ENCODE assay signal across 22 mouse cellular contexts in the genomic region with DNA sequence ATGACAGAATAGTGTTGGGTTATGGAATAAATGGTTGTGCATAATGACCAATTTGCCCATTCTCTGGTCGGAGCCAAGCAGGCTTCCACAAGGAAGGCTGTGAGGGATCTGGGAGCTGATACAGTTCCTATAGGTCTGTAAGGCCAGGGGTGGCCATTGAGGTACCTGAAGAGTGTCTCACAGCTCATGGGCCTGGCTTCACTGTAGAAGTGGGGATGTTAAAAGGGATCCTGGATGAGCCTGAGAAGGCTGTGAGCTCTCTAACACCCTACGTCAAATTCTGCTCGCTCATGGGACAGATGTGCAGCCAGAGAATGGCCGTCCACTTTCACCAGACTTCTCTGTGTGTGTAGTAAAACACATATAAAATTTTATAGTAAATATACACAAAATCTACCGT. TPM values are rescaled to one million over a fixed set of nuclear protein-coding genes. Genes with fewer than 3 reads are reported as not detected.
DNase-seq lines count a peak whose midpoint lies in the region; ATAC-seq and TF ChIP-seq lines count a peak whose summit lies in the region.
"Had no signal": no experiment of that assay in that cellular context is flagged by ENCODE, and none has a peak within 500 bp of the region (broad histone marks: within the 10 kb centered on the region; RNA-seq: fewer than 3 reads in every experiment).

No protein-coding gene starts in this region.

- no peaks in the 10 kb centered on the region for H3K9me3 ChIP-seq in megakaryocyte, embryonic 14.5 days
- no peaks in the 10 kb centered on the region for H3K9me3 ChIP-seq in liver, embryonic 11.5 days (ENCODE audit: control insufficient read depth, low read length)
- no peaks in the 10 kb centered on the region for H3K9me3 ChIP-seq in liver, embryonic 15.5 days (replicated peaks)
- H3K9me3 ChIP-seq in forebrain, embryonic 12.5 days: no peaks in the 10 kb centered on the region
- H3K9me3 ChIP-seq: embryonic facial prominence, embryonic 10.5 days; forebrain, embryonic 13.5 days; heart, embryonic 13.5 days; hindbrain, embryonic 12.5 days had no signal

- ATAC-seq in megakaryocyte, adult 5-6 weeks (ENCODE audit: poor library complexity, severe bottlenecking): no peak
- ATAC-seq in liver, embryonic 11.5 days (replicated peaks; ENCODE audit: low FRiP score): no peak
- ATAC-seq in liver, embryonic 15.5 days (ENCODE audit: insufficient read depth): peak; percentile 6; the same call in 1 of the 2 replicates
- no peak for ATAC-seq in forebrain, embryonic 12.5 days (ENCODE audit: low FRiP score)
- ATAC-seq: activated CD4-positive, CD25-positive, alpha-beta regulatory T cell, adult 4 months; forebrain, embryonic 13.5 days; forebrain, postnatal 0 days; hindbrain, embryonic 16.5 days; Patski had no signal

- TF ChIP-seq CTCF in bone marrow, adult 2 months (IDR thresholded peaks at IDR 0.05; ENCODE audit: control insufficient read depth, insufficient read depth, low read length): no peak

- H3K27ac ChIP-seq in bone marrow, adult 2 months (ENCODE audit: control insufficient read depth, insufficient read depth, low read depth, low read length, poor library complexity): peak overlapping the region; percentile 82
- peak overlapping the region; percentile 86 for H3K27ac ChIP-seq in liver, embryonic 11.5 days (ENCODE audit: low read depth, low read length)
- H3K27ac ChIP-seq in liver, embryonic 15.5 days (replicated peaks): peak overlapping the region; percentile 98
- no peak overlapping the region for H3K27ac ChIP-seq in forebrain, embryonic 12.5 days
- H3K27ac ChIP-seq: embryonic facial prominence, embryonic 10.5 days; forebrain, embryonic 13.5 days; heart, embryonic 13.5 days; hindbrain, embryonic 12.5 days had no signal

- peak overlapping the region; percentile 79 for H3K9ac ChIP-seq in liver, embryonic 11.5 days (ENCODE audit: low read depth, low read length)
- H3K9ac ChIP-seq in liver, embryonic 15.5 days: peak overlapping the region; percentile 78
- no peak overlapping the region for H3K9ac ChIP-seq in forebrain, embryonic 12.5 days
- H3K9ac ChIP-seq: forebrain, embryonic 13.5 days; forebrain, postnatal 0 days; heart, embryonic 13.5 days; hindbrain, embryonic 12.5 days had no signal

- peak overlapping the region; percentile 90 for H3K4me3 ChIP-seq in megakaryocyte, embryonic 14.5 days (replicated peaks)
- peak overlapping the region; percentile 75 for H3K4me3 ChIP-seq in bone marrow, adult 2 months (replicated peaks; ENCODE audit: control insufficient read depth, low read depth, low read length)
- peak overlapping the region; percentile 57 for H3K4me3 ChIP-seq in liver, embryonic 11.5 days (ENCODE audit: low read depth, low read length)
- H3K4me3 ChIP-seq in liver, embryonic 15.5 days (replicated peaks): peak overlapping the region; percentile 68
- no peak overlapping the region for H3K4me3 ChIP-seq in forebrain, embryonic 12.5 days (replicated peaks)
- H3K4me3 ChIP-seq: embryonic facial prominence, embryonic 10.5 days; forebrain, embryonic 13.5 days; heart, embryonic 13.5 days; hindbrain, embryonic 12.5 days had no signal

- WGBS in bone marrow, adult 2 months: 69% methylated on average over 5 of the region's 5 CpGs
- WGBS in liver, embryonic 11.5 days: 58% methylated on average over 5 of the region's 5 CpGs
- 33% methylated on average over 5 of the region's 5 CpGs for WGBS in liver, embryonic 15.5 days (ENCODE audit: insufficient replicate concordance)
- WGBS in forebrain, embryonic 12.5 days: 89% methylated on average over 5 of the region's 5 CpGs

- no peaks in the 10 kb centered on the region for H3K27me3 ChIP-seq in megakaryocyte, embryonic 14.5 days (replicated peaks)
- no peaks in the 10 kb centered on the region for H3K27me3 ChIP-seq in liver, embryonic 11.5 days (replicated peaks; ENCODE audit: control insufficient read depth, insufficient read depth, low read length)
- H3K27me3 ChIP-seq in liver, embryonic 15.5 days: no peaks in the 10 kb centered on the region
- no peaks in the 10 kb centered on the region for H3K27me3 ChIP-seq in forebrain, embryonic 12.5 days
- H3K27me3 ChIP-seq: forebrain, embryonic 13.5 days; hindbrain, embryonic 12.5 days had no signal

- no peak for TF ChIP-seq POLR2A in bone marrow, adult 2 months (IDR thresholded peaks at IDR 0.05; ENCODE audit: borderline replicate concordance, control insufficient read depth, low read depth, low read length)

- no peak for DNase-seq in liver, embryonic 11.5 days (ENCODE audit: low spot score)
- no peak for DNase-seq in urinary bladder, postnatal 25 days (ENCODE audit: low spot score)
- DNase-seq in layer of hippocampus, adult 9-11 months: no peak
- DNase-seq: adrenal gland, postnatal 14 days; cerebellum, adult 2 months; cerebellum, postnatal 10 days; forebrain, postnatal 0 days; gastrocnemius, postnatal 14 days; heart, postnatal 4 days had no signal

- peaks cover 95% of the 10 kb centered on the region for H3K4me1 ChIP-seq in megakaryocyte, embryonic 14.5 days
- peaks cover 9% of the 10 kb centered on the region for H3K4me1 ChIP-seq in bone marrow, adult 2 months (ENCODE audit: control insufficient read depth, insufficient read depth, low read length)
- H3K4me1 ChIP-seq in liver, embryonic 11.5 days (replicated peaks; ENCODE audit: control insufficient read depth, insufficient read depth, low read length): peaks cover 28% of the 10 kb centered on the region
- H3K4me1 ChIP-seq in liver, embryonic 15.5 days (replicated peaks): peaks cover 64% of the 10 kb centered on the region
- no peaks in the 10 kb centered on the region for H3K4me1 ChIP-seq in forebrain, embryonic 12.5 days
- H3K4me1 ChIP-seq: embryonic facial prominence, embryonic 10.5 days; forebrain, embryonic 13.5 days; hindbrain, embryonic 12.5 days had no signal

- H3K4me2 ChIP-seq in liver, embryonic 11.5 days: peak overlapping the region; percentile 70
- H3K4me2 ChIP-seq in liver, embryonic 15.5 days: peak overlapping the region; percentile 67
- H3K4me2 ChIP-seq in forebrain, embryonic 12.5 days: no peak overlapping the region
- H3K4me2 ChIP-seq: forebrain, embryonic 13.5 days; heart, embryonic 13.5 days; hindbrain, embryonic 12.5 days had no signal

- peaks cover 19% of the 10 kb centered on the region for H3K36me3 ChIP-seq in megakaryocyte, embryonic 14.5 days (replicated peaks; ENCODE audit: low read length)
- H3K36me3 ChIP-seq in liver, embryonic 11.5 days (ENCODE audit: control insufficient read depth, insufficient read depth, low read length): no peaks in the 10 kb centered on the region; the same call in 1 of the 2 replicates
- H3K36me3 ChIP-seq in liver, embryonic 15.5 days (replicated peaks): peaks cover 29% of the 10 kb centered on the region
- no peaks in the 10 kb centered on the region for H3K36me3 ChIP-seq in forebrain, embryonic 12.5 days (replicated peaks)
- H3K36me3 ChIP-seq: embryonic facial prominence, embryonic 10.5 days; heart, embryonic 13.5 days; hindbrain, embryonic 12.5 days had no signal

RNA-seq across cellular contexts. Expression of a gene that starts 1.3 kb away (rescaled TPM):
- 436 and 585 TPM in 2 replicates for polyA plus RNA-seq in megakaryocyte, embryonic 14.5 days (2012; ENCODE audit: insufficient read depth, low replicate concordance)
- 186 and 200 TPM in 2 replicates for total RNA-seq in megakaryocyte, adult 5-6 weeks (2015)
- total RNA-seq in megakaryocyte, adult 5-6 weeks (2017): 92.3 and 100 TPM in 2 replicates
- polyA plus RNA-seq in bone marrow, adult 2 months (2011; ENCODE audit: insufficient read depth, insufficient read length, low replicate concordance, missing spikeins): 110 and 144 TPM in 2 replicates
- 185 and 191 TPM in 2 replicates for polyA plus RNA-seq in liver, embryonic 11.5 days (2014; fragmentation: Nextera tagmentation; extraction: Ambion mirVana)
- 148 and 156 TPM in 2 replicates for polyA plus RNA-seq in liver, embryonic 15.5 days (2015; fragmentation: Nextera tagmentation; extraction: Ambion mirVana)
- polyA plus RNA-seq in forebrain, embryonic 12.5 days (2016; fragmentation: Nextera tagmentation; extraction: Ambion mirVana): 29.1 and 39.5 TPM in 2 replicates
- polyA plus RNA-seq: C2C12 had no signal
